Mouse (Mus musculus) thymus, postnatal 10 days (tissue): ENCODE data around the gene Napb.
"Not testable (repeated sequence)": the region's sequence is repeated elsewhere in the genome, so short reads cannot be mapped to it uniquely, and the experiment has no call there.

Experiments
- DNase-seq, 2 experiments: peaks; one replicate each; pipeline ENCODE4 v3.0.0; 2021; ENCODE audit warnings: low spot score in 2 of 2

Gene Napb

DNA sequence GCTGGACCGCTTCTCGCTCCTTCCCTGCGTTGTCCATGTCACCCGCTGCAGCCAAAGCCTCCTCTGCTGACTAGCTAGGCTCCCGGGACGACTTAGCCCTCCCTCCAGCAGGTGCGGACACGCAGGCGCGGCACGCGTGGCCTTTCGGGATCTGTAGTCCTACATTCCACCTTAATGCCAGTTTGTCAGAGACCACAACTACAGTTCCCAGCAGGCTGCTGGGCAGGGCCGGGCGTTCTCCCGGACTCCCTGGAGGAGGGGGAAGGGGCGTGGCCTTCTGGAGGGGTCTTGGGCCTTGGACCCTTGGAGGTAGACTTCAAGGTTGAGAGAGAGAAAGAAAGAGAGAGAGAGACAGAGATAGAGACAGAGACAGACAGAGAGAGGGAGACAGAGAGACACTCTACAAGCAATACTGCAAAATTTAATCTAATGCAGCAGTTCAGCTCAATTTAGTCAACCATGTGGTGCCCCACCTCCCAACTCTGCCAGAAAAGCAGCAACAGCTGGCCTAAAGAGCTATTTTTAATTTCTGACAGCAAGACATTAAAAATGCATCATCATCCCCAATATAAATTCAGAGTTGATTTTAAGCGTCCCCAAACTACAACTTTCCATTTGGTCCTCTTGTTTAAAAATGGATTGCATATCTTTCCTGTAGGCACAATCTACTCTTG lies at the start of gene Napb:
Gene Napb, minus strand, starts transcription at position 141 of the 674 bp plus-strand sequence.
- DNase-seq: peak; percentile 72 to 76

DNA sequence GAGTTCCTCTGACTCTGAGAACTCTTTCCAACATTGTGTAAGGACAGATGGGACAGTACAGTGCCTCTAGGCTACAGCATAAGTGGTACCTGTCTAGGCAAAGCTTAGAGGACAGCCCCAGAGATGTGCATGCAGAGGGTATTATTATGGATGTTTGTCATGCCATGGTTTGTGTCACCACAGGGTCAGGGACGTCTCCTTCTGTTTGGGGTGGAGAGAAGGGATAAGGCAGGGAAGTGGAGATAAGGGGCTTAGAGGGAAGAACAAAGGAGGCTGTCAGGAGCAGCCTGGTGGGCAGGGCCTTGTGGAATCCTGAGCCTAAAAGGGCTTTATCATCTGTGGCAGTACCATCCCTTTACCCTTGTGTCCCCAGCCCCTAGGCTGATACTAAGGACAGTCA lies 49.4 kb upstream of the Napb start, which contains the start of gene 8030411F24Rik:
Gene 8030411F24Rik, plus strand, starts transcription at position 301 of the 400 bp plus-strand sequence.
- no peak for DNase-seq

DNA sequence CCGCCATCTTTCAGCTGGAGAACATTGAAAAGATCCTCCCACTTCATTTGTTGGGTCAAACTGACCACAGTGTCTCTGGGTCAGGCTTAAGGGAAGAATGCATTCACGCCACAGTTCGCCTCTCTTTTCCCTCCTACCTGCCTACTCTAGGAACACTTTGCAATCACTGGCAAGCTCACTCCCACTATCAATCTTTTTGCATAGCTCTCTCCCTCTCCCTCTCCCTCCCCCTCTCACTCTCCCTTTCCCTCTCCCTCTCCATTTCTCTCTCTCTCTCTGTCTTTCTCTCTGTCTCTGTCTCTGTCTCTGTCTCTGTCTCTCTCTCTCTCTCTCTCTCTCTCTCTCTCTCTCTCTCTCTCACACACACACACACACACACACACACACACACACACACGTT lies 39.1 kb upstream of the Napb start, which contains the start of gene Cst11:
Gene Cst11, minus strand, starts transcription at position 101 of the 400 bp plus-strand sequence.
- not testable (repeated sequence) for DNase-seq

DNA sequence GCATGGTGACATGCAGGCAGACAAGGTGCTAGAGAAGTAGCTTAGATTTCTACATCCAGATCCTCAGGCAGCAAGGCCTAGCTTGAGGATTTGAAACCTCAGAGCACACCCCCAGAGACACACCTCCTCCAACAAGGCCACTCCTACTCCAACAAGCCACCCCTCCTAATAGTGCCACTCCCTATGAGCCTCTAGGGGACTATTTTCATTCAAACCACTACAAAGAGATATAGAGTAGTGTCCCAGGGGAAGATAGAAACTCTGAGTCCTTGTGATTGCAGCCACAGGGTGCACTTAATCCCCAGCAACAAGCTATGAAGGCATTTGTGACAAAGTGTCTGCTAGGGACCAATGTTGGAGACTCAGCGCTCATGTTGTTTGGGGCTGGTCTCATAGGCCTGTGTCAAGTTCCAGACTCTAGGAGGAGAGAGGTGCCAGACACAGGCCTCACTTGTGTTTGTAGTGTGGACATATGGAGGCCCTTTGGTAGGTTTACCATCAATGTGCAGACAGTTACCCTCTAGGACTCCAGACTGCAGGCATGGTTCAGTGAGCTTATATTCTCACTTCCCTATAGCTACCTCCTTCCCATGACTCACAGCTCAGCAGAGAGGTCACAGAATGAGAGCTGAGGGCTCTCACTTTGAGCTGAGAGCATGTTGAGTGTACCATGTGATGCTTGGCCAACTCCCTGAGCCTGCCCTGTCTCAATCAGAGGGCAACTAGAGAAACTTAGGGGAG lies 31.6 kb upstream of the Napb start:
- no peak for DNase-seq

DNA sequence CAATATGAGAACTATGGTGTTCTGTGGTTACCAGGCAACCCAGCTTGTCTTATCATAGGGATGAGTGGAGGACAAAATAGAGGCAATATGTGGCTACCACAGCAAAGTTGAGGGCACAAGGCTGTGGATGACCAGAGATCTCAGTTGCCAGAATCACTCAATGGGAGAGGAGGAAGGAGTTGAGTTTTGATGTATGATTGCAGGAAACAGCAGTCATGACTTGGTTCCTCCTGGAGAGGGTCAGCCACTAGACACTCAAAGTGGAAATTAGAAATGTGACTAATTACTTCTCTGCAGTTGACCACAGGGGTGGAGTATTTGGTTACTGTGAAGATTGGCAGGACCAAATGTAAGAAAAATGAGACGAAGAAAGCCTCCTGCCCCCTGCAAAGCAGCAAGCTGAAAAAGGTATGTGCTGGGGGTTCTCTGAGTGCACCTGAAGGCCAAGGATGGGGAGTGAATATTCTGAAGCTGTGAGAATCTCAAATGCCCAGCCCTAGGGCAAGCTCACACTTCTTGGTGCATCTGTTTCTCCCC lies 22.1 kb upstream of the Napb start:
- DNase-seq: no peak

DNA sequence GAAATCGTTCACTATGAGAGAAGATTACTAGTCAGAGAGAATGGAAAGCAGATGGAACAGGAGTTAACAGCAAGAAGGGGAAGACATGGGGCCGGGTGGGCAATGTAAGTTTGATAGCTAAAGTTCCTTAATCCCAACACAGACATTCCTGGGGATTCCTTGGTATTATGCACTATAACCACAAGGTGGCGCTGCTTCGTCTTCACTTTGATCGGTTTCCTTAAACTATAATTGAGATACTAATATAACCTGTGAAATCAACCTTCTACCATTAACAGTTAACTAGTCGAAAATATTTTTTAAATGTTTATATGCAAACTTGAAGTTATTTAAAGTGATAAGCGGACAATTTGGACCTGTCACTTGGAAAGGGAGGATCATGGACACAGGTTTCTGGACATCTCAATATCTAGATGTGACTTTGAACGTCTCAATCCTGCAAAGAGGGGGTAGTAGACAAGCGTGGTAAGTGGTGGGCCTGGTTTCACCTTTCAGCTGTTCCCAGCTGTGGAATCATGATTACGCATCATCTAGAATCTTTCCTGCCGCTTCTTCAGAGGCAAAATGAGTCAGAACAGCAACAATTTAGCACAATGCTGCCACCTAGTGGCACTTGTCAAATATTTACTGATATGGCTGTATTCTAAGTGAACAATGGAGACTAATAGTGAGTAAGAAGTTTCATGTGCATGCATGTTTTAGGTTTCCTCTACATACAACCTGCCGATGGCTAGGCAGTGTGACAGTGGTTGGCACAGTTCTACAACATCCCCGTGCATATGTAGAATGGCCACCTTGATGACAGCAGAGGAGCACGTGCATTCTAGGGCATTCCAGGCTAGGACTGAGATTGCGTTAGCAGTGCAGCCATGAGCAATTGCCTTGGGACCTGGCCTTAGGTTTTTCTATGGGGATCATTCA lies 19.9 kb upstream of the Napb start:
- DNase-seq: peak; percentile 12 to 63

- DNase-seq: no peak
These were observed 17.8 kb upstream of the Napb start, which contains the start of gene Cstl1 for GRCm38 (mm10) chr2:148750058-148750457. TSS of gene Cstl1 (plus strand) at chr2:148750358.

DNA sequence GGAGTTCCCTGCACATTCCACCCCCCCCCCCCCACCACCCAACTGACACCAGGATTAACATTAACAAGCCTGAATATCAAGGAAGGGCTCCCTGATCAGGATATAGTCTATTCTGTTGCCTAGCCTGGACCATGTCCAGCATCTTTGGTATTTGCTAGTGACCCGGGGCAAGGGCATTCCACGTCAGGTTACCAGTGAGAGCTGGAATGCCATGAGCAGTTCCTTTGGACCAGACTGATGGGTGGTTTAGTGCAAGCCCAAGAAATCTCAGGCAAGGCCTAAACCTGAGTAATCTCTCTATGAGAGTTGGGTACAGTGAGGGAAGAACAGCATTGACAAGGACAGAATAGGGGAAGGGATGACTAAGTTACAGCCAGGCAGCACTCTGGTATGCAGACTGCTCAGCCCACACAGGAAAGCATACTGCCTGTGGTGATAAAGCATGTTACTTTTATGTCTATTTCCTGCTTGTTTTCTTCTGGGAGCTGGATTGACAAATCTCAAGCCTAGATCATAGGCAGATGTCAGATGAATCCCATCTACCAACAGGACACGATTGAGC lies 11.7 kb upstream of the Napb start:
- DNase-seq: no peak

GRCm38 (mm10) chr2:148743001-148743400 lies 10.7 kb upstream of the Napb start:
- DNase-seq: no peak

DNA sequence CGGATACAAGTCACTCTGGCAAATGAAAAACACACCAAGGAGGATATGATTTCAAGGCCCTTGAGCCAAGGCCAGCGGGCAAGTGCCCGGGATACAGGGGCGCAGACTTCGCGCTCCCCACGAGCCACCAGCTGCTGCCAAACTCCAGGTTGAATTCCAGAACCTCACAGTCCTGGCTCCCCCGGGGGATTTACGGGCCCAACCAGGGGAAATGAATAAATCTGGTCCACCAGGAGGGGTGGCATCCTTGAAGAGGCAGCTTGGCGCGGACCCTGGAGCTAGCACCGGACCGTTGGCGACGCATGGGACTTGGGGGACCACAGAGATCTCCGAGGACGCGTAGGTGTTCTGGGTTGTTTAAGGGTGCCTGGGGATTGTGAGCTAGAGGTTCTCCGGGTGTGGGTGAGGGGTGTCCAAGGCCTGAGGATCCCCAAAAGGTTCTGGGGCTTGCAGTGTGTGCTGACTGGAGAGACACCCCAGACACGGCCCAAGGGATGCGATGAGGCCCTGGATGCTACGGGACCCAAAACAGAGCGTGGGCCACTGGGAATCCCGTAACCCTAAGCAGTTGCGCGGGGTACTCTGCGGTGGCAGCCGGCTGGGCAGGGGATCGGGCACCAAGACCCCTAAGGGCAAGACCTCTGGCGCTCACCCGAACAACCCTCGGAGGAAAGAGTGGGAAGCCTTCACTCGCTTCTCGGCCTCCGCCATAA lies 497 bp downstream of the Napb start:
- DNase-seq: no peak

DNA sequence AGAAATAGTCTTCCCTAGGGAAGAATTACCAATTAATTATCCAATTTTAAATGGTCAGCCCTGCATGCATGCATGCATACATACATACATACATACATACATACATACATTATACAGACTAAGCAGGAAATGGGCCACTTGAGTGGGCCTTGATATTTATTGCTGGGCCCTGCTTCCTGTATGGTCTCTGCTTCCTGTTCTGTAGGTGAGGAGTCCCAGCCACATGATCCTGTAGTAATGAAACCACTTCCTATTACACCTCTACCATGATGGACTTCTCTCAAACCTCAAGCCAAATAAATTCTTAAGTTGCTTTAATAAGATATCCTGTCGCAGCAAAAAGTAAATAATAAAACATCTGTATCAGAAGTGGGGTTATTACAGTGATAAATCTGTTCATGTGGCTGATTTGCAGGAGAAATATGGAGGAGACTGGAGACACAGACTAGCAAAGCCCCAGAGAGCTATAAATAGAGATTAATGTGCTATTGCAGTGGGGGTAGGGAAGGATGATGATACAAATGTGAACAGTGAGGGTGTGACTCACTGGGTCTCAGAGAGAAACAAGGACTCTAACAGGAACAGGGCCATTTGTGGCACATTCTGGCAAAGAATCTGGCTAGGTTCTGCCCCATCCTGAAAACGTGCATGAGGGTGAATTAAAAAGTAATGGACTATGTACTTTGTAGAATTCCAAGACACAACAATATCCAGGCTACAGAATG lies 12.8 kb downstream of the Napb start:
- no peak for DNase-seq

- no peak for DNase-seq
These were observed 15.2 kb downstream of the Napb start for GRCm38 (mm10) chr2:148717072-148717471.

DNA sequence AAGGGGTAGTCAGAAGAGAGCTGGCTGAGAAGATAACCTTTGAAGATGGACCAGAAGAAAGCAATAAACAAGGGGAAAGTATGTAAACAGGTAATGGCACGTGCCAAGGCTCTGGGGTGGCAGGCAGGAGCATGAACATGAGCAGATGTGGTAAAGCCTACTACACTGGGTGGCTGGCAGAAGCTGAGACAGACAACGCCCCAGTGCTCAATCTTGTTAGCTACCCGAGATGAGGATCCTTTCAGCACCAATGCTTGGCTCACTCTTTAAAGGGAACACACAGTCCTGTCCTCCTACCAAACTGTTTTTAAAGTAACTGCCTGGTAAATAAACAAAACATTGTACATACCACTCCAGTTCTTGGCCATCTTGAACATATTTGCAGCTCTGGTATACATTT lies 19.9 kb downstream of the Napb start:
- no peak for DNase-seq

GRCm38 (mm10) chr2:148707202-148707530 lies 25.1 kb downstream of the Napb start:
- DNase-seq: no peak

GRCm38 (mm10) chr2:148706409-148707201 lies 25.7 kb downstream of the Napb start:
- DNase-seq: no peak

- DNase-seq: no peak
These were observed 33.7 kb downstream of the Napb start for GRCm38 (mm10) chr2:148698571-148698970.

- no peak for DNase-seq
These were observed 41.5 kb downstream of the Napb start for GRCm38 (mm10) chr2:148690781-148691180.

GRCm38 (mm10) chr2:148690291-148690690 lies 42.0 kb downstream of the Napb start:
- DNase-seq: no peak

- DNase-seq: no peak
These were observed 42.7 kb downstream of the Napb start for GRCm38 (mm10) chr2:148689444-148690140.
